Mouse (Mus musculus): ENCODE data around the gene Ms4a8a.

GRCm38 (mm10) chr19:11049426-11049825, 31.5 kb downstream of the Ms4a8a start:
- TF ChIP-seq CTCF (IDR thresholded peaks at IDR 0.05; ENCODE audit: low read depth), result no peak
- TF ChIP-seq EP300 (IDR thresholded peaks at IDR 0.05; ENCODE audit: low read depth), result no peak

Data from liver, postnatal 0 days (tissue).